Mouse (Mus musculus): ENCODE results near the gene Hmx2.

Hmx2 gene

DNA sequence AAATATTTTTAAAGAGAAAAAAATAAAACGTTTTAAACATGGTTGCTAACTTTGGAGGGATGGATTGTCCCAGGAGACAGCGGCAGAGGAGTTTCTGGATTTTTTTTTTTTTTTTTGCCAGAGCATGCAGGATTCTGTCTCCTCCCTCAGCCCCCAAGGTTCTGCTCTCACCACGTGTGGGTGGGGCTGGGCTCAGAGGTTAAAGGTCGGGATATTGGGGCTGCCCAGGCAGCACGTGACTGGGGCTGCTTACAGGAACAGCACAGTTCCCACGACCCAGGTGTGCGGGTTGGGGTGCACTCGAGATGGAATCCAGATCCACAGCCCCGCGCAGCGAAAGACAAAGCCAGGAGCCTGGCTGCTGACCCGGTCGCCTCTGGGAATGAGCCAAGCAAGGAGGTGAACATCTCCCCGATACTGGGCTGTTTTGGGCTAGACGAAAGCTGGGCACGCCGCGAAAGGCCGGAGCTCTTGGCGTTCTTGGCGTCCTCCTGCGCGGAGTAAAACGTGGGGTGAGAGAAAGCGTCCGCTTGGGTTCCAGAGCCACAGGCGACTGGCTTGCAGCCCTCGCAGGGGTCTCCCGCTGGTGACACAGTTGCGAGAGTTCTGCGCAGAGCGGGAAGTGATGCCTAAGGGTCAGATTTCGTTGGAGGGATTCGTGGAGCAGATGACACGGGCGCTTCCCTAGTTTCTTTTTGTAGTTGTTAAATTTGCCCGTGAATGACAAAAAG, 8.1 kb downstream of the Hmx2 start:
- DNase-seq (ENCODE audit: low read depth, low spot score) = peak; percentile 82

DNA sequence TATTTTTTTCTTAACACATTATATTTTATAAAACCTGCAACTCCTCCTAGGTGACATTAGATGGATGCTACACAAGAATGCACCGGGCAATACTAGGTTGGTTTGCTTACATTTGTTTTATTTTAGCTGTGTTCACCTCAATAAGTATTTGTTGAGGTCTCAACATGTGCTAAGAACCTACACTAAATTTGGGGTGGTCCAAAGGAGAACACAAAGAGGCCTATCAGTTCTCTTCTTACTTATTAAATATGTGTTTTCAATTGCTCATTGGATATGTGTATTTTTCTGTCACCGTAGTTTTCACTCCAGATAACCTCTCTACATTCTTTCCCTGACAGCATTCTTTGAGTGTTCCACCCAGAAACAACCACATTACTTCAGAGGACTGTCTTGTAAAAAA, 9.2 kb downstream of the Hmx2 start:
- no peak for DNase-seq (ENCODE audit: low read depth, low spot score)

DNA sequence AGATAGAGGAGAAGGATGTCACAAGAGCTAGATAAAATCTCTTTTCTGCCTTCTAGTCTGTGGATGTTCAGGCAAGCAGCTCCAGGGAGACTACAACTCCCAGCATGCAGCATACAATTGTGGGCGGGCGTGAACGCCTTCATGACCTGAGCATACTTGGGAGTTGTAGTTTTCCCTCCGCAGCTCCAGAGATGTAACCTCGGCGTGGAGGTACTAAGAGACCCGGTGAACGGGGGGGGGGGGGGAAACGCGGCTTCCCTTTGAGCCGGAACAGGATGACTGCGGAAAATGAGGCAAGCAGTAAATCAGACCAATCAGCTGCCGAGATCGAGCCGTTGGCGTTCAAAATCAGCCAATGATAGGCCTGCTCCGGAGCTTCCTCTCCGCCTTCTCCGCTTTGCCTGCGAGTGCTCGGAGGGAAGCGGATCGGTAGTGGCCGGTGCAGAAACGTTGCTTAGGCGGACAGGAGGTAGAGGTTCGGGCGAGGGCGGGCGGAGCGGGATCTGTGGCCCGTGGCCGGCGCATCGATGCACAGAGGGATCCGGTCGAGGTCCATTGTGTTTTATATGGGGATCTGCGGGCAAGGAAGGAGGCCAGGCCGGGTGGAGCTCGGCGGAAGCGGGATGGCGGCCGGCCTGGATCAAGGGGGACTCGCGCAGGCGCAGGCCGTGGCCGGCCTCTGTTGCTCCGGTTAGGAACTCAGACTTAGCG, 11.6 kb downstream of the Hmx2 start, which contains the start of gene Bub3:
TSS of gene Bub3 (plus strand) at position 237 of the 711 bp plus-strand sequence.
- peak; percentile 97 for DNase-seq (ENCODE audit: low read depth, low spot score)

DNA sequence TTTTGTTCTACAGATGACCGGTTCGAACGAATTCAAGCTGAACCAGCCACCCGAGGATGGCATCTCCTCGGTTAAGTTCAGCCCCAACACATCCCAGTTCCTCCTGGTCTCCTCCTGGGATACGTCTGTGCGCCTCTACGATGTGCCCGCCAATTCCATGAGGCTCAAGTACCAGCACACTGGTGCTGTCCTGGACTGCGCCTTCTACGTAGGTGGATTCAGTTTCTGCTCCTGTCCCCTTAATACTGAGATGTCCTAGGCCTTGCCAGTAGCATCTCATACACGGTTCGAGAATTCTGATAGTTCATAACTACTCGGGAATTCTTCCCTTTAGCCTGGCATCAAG, 12.1 kb downstream of the Hmx2 start:
- DNase-seq (ENCODE audit: low read depth, low spot score) = no peak

DNA sequence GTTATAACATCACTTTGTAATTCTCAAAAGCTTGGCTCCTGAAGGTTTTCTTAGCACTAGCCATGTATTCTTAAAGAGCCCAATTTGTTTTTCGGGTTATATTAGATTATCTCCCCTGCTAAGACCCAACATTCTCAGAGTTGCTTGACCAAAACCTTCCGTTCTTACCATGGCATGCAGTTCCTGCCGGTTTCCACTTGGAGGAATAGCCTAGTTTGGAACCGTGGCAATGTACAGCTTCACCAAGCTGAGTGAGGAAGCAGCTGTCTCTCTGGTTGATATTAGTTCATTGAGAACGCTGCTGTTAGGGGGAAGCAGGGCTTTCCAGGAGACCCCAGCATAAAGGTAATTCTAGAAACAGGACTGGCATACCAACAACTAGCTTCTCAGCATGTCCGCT, 26.7 kb downstream of the Hmx2 start:
- peak; percentile 20 for DNase-seq (ENCODE audit: low read depth, low spot score)

DNA sequence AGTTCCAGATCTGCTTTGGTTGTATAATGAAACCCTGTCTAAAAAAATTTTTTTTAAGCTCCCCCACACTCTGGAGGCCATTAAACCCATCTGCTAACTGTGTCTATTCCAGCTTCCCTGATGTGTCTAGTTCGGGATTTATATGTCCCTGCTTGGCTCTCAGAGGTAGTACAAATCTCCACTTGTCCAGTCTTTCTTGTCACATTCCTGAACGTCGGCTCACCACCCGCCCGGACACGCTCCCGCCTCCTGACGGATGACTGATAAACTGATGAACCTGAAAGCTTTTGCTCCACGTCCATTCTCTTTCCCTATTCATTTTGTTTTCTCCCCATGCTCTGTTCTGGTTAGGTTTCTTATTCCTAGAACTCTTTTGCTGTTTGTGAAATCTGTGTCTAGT, 33.6 kb downstream of the Hmx2 start:
- no peak for DNase-seq (ENCODE audit: low read depth, low spot score)

DNA sequence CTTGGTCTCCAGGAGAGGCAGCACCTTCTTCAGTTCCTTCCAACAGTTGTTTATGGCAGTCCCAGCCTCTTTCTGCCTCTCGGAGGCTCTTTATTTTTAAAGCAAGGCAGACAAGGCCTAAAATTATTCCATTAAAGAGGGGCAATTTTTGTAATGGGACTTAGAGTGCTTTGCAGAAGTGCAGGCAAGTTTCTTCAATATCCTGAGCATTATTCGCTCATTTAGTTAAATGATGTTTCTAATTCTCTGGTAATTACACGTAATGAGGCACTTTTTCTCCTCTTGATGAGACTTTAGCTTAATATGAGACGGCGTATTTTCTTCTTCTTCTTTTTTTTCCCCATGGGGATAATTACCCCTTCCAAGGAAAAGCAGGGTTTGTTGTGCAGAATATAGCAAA, 37.0 kb downstream of the Hmx2 start:
- DNase-seq (ENCODE audit: low read depth, low spot score) = no peak

DNA sequence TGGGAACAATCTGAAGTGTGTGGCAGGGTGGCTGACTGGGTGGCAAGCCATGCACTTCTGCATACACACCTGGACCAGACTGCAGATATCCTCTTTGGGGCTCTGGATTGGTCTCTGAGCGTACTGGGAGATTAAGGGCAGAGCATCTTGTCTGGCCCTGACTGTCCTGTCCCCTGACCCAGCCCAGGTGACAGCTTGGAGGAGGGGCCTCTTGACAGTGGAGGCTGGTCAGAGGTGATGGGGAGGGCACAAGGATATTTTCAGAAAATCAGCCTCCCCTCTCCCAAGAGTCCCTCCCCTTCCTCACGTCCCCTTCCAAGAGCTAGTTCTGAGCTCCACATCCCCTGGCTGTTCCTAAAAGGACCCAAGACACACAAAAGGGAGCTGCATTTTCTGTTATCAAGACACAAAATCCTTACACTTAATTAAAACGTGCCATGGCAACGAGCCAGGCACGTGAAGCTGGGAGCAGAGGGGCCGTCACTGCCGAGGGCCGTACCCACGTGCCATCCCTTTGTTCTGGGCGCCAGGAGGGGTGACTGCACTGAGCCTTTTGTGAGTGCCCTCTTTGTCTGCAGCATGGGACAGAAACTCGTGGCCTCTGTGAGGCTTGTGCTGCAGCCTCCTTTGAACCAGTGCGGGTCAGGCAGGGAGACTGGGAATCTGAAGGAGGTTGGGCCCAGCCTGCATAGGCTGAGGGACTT, 49.4 kb downstream of the Hmx2 start:
- no peak for DNase-seq (ENCODE audit: low read depth, low spot score)

DNA sequence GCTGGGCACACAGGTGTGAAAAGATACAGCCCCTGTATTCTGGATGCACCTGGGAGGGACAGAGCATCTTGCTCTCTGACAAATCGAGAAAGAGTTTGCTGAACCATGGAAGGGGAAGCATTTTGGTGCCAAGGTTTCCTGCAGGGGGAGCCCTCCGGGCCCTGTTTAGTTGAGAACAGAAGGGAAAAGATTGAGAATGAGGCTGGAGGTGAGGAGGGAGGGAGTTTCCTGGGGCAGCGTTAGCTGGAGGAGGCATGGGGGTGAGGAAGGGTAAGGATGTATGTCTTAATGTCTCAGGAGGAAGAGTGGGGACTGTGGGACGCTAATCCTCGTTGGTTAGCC, 49.9 kb downstream of the Hmx2 start:
- DNase-seq (ENCODE audit: low read depth, low spot score) = peak; percentile 41

DNA sequence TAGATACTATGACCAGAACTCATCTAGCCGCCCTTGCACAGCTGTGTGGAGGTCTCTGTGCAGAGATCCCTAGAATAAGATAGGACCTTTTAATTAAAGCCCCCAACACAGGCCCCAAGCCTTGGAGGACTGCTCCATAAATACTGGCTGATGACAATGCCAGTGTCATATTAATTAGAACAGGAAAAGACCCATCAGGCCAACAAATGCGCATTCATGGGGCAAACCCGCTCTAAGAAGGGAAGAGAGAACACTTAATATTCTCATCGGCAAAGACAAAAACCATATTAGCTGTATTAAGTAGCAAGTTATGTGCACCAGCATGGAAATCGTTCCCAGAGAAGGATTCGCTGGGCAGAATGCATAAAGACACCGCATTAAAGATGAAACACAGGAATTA, 53.5 kb downstream of the Hmx2 start:
- no peak for DNase-seq (ENCODE audit: low read depth, low spot score)

DNA sequence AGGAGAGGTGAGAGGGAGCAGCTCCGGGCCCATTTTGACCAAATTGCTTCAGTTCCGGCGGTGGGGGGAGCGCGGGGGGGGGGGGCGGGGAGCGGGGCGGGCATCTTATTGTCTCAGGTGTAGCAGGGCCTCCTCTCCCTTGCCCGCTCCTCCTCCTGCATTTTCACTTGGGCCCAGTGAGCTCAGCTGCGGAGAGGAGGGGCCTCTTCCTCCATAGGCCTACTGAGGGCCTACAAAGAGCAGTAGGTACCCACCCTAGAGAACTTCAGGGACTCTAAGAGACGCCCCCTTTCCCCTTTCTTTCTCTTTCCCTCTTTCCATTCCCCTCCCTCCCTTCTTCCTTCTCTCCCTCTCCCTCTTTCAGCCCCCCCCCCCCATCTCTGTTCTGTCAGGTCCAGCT, 54.6 kb downstream of the Hmx2 start:
- DNase-seq (ENCODE audit: low read depth, low spot score) = peak; percentile 18

DNA sequence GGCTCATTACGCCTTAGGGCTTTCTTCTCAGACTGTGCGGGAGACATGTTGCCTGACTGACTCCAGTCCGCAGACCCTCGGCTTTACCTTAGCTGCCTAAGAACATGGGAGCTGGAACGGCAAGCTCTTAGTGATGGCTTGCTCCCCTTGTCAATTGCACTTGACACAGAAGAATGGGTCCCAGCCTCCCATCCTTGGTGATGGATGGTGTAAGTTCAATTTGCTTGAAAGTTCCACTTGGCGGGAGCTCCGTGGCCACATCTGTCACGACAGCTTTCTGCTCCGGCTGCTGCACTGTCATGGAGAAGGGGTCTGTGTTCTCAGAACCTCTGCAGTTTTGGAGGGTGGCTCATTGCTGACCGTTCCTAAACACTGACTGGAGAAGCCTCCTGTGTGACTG, 56.4 kb downstream of the Hmx2 start:
- DNase-seq (ENCODE audit: low read depth, low spot score) = no peak

DNA sequence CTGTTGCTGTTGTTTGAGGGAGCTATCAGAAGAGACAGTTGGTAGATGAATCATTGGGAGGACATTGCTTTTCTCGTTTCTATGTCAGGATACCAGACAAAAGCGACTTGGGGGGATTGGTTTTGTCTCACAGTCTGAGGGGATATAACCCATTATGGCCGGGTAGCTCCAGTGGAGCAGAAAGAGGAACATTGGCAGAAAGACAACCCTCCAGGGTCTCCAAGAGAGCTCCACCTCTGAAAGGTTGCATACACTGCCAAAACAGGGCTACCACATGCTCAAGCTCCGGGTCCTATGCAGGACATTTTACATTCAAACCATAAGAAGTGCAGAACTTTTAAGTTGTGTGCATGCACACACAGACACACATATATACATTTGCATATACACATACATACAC, 56.9 kb downstream of the Hmx2 start:
- DNase-seq (ENCODE audit: low read depth, low spot score) = no peak
